ENCODE assay signal across 9 mouse cellular contexts in the genomic region with DNA sequence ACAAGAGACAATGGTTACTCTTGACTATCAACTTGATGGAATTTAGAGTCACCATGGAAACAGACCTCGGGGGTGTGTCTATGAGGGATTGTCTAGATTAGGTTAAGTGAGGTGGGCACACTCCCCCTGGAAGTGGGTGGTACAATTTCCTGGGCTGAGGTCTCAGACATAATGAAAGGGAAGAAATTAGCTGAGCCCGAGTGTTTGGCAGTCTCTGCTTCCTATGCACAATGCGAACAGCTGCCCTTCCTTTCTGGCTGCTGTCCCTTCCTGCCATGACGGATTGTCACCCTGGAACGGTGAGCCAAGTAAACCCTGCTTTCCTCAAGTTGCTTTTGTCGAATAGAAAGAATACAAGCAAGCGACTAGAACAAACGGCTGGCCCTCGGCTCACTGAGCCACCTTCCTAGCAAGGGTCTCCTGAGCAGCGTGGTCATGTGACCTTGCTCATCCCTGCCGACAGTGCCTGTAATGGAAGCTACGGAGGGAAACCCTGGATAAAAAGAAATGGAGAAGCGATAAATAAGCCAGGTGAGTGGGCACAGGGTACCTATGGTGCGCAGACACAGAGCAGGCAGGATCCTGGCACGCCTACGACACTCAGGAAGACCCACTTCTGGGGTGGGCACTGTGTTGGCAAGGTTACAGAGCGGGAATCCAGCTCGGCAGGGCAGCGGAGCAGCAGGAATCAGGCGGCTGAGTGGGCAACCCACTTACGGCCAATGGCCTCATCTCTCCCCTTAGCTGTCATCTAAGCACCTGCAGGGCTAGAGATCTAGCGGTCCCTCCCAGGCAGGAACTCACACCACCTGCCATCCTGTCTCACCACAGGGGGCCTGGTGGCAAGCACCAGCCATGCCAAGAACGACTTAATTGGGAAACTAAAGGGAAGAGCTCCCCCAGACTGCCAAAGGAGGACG.
DNase-seq lines count a peak whose midpoint lies in the region; ATAC-seq lines count a peak whose summit lies in the region.
"Had no signal": no experiment of that assay in that cellular context is flagged by ENCODE, and none has a peak within 500 bp of the region (broad histone marks: within the 10 kb centered on the region; RNA-seq: fewer than 3 reads in every experiment).

No protein-coding gene starts in this region.

- no peaks in the 10 kb centered on the region for H3K36me3 ChIP-seq in kidney, embryonic 15.5 days
- H3K36me3 ChIP-seq: heart, embryonic 15.5 days; liver, embryonic 15.5 days had no signal

- ATAC-seq in kidney, embryonic 15.5 days (replicated peaks; ENCODE audit: low FRiP score), result 0 out of 2 replicates have a peak, but pooled peaks have one; percentile 33

- no peak overlapping the region for H3K9ac ChIP-seq in kidney, embryonic 15.5 days
- H3K9ac ChIP-seq: heart, embryonic 15.5 days; liver, embryonic 15.5 days had no signal

- no peak overlapping the region for H3K4me2 ChIP-seq in kidney, embryonic 15.5 days
- H3K4me2 ChIP-seq: heart, embryonic 15.5 days; liver, embryonic 15.5 days had no signal

- WGBS in kidney, embryonic 15.5 days, result 54% methylated on average over 24 of the region's 24 CpGs

- H3K4me3 ChIP-seq in kidney, embryonic 15.5 days (replicated peaks), result no peak overlapping the region
- H3K4me3 ChIP-seq: heart, embryonic 15.5 days; liver, embryonic 15.5 days had no signal

- no peak overlapping the region for H3K27ac ChIP-seq in kidney, embryonic 15.5 days
- H3K27ac ChIP-seq: heart, embryonic 15.5 days; liver, embryonic 15.5 days had no signal

- peak; percentile 24 for DNase-seq in thymus, postnatal 25 days
- DNase-seq in thymus, postnatal 4 days, result no peak
- peak; percentile 58 for DNase-seq in embryo, embryonic 11 days
- DNase-seq in lung, postnatal 25 days (ENCODE audit: low spot score), result peak; percentile 35
- no peak for DNase-seq in T-cell, adult 2 months (ENCODE audit: low spot score)
- DNase-seq in spleen, postnatal 14 days (ENCODE audit: low spot score in 2 of 2), result no peak

- H3K9me3 ChIP-seq in kidney, embryonic 15.5 days (replicated peaks), result no peaks in the 10 kb centered on the region
- H3K9me3 ChIP-seq: heart, embryonic 15.5 days; liver, embryonic 15.5 days had no signal

- H3K27me3 ChIP-seq in kidney, embryonic 15.5 days, result no peaks in the 10 kb centered on the region
- H3K27me3 ChIP-seq: heart, embryonic 15.5 days; liver, embryonic 15.5 days had no signal

- H3K4me1 ChIP-seq in kidney, embryonic 15.5 days, result no peaks in the 10 kb centered on the region
- H3K4me1 ChIP-seq: heart, embryonic 15.5 days; liver, embryonic 15.5 days had no signal

Comparison
In these comparisons a context has a peak if more than half of its experiments do, and no peak if none do; other contexts are left out.
1. DNase-seq: peak in thymus, postnatal 25 days (single experiment), embryo, embryonic 11 days (single experiment) and lung, postnatal 25 days (single experiment); none in thymus, postnatal 4 days (single experiment), T-cell, adult 2 months (single experiment) and spleen, postnatal 14 days (0 of 2).